Mouse (Mus musculus) adrenal gland, adult 18-20 months (tissue): ENCODE results near the gene Gtf2h4. TPM values are rescaled to one million over a fixed set of nuclear protein-coding genes. Genes with fewer than 3 reads are reported as not detected.

Experiments used
- DNase-seq, 2 experiments: peaks; one replicate each; pipeline ENCODE4 v3.0.0; 2021 to 2022; ENCODE audit warnings: low spot score in 2 of 2
- total RNA-seq, 2 experiments: library from RNA; stranded (reverse); gene quantifications; 1 replicate in 1 of 2; 2 replicates in 1 of 2; pipeline ENCODE4 v1.2.3; 2021

The Gtf2h4 gene
- total RNA-seq, 2 experiments from 2014 or later = 20.2 to 20.8 TPM

- no peak for DNase-seq
Measured at GRCm38 (mm10) chr17:35643609-35644236, 29.8 kb downstream of the Gtf2h4 start, which contains the start of gene Mucl3. Gene Mucl3 (minus strand): TSS chr17:35643695.

- DNase-seq = no peak
Measured at GRCm38 (mm10) chr17:35639352-35639751, 34.2 kb downstream of the Gtf2h4 start.

GRCm38 (mm10) chr17:35638475-35639190 lies 34.9 kb downstream of the Gtf2h4 start:
- peak in 1 of 2 experiments; percentile 24 for DNase-seq

DNA sequence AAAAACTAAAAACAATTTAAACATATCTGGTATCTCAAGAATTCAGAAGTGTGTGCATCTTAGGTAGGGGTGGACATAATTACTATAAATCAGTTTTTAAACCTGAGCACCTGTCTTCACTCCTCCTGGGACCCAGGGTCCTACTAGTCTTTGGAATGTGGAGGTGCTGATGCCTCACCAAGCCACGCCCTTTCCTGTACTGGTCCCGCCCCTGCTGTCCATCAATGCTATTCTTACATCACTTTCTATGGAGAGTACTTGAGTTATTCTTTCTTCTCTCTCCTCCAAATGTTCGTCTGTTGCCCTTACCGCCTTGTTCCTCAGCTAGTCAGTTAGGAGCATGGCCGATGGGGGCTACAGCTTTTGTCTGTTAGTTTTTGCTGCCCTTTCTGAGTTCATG lies 37.2 kb downstream of the Gtf2h4 start:
- no peak for DNase-seq

DNA sequence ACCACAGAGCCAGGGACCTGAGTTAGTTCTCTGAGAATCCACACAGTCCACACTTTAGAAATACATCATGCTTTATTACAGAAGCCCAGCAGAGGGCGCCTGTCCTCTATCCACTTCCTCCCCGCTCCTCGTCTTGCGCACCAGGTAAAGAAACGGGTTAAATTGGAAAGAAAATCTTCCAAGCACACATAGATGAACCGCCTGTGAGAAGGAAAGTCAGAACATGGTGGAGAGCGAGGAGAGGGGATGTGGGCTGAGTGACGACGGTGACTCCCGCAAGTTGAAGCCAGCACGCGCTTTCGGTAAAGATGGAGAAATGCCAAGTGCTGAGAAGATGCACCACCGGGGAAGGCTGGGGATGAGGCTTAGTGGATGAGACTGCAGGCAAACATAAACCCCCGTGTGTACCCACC lies 37.8 kb downstream of the Gtf2h4 start:
- DNase-seq = peak; percentile 57 to 59

GRCm38 (mm10) chr17:35635202-35635601 lies 38.3 kb downstream of the Gtf2h4 start:
- no peak for DNase-seq

GRCm38 (mm10) chr17:35633992-35634391 lies 39.5 kb downstream of the Gtf2h4 start:
- DNase-seq = no peak

DNA sequence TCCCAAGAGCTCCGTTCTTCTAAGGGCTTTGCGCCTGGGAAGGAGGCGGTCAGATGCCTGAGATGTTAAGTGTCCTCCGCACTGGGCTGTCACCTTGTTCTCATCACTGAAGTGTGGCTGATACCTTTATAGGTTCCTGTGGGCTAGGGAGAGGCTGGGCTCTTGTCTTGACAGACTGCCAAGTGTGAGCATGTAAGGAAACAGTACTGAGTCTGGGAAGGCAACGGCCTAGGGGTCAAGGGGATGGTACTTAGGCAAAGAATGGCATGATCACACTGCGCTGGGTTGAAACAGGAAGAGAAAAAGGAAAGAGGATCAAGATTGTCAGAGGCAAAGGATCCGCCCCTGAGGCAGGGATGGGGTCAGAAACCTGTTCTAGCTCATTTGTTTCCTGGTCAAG lies 47.0 kb downstream of the Gtf2h4 start, which contains the start of gene Gm9573:
TSS of gene Gm9573 (minus strand) at position 101 of the 400 bp plus-strand sequence.
- no peak for DNase-seq

Other genes with a start within 250 kb of the Gtf2h4 start
- gene H2-Q6, start 248.9 kb downstream of the Gtf2h4 start, total RNA-seq = 10 to 100 TPM in 1 of 2 experiments, 1 to 10 TPM in 1; 5.0 to 33.9 TPM
- gene H2-Q7, start 234.6 kb downstream of the Gtf2h4 start, total RNA-seq = 10 to 100 TPM in 1 of 2 experiments, 1 to 10 TPM in 1; 8.0 to 28.6 TPM
- gene H2-Q10, start 203.7 kb downstream of the Gtf2h4 start, total RNA-seq = 10 to 100 TPM; 11.3 to 19.5 TPM
- gene Pou5f1, start 167.7 kb downstream of the Gtf2h4 start, total RNA-seq = under 1 TPM in 1 of 2 experiments, not detected in 1; 0.23 TPM
- 1 to 10 TPM; 3.0 to 3.7 TPM for gene Tcf19, start 156.9 kb downstream of the Gtf2h4 start, total RNA-seq
- gene Cchcr1, start 156.6 kb downstream of the Gtf2h4 start, total RNA-seq = 1 to 10 TPM; 6.3 to 6.7 TPM
- gene Psors1c2, start 140.5 kb downstream of the Gtf2h4 start, total RNA-seq = not detected
- 1 to 10 TPM in 1 of 2 experiments, under 1 TPM in 1; 0.10 to 7.1 TPM for gene Cdsn, start 121.6 kb downstream of the Gtf2h4 start, total RNA-seq
- not detected for gene 2300002M23Rik, start 106.3 kb downstream of the Gtf2h4 start, total RNA-seq
- gene Sfta2, start 72.2 kb downstream of the Gtf2h4 start, total RNA-seq = not detected
- not detected for gene Gm9573, start 47.1 kb downstream of the Gtf2h4 start, total RNA-seq
- not detected for gene Mucl3, start 30.0 kb downstream of the Gtf2h4 start, total RNA-seq
- gene Vars2, start 6.1 kb downstream of the Gtf2h4 start, total RNA-seq = 10 to 100 TPM; 37.2 to 38.7 TPM
- gene Ddr1, start 30.9 kb upstream of the Gtf2h4 start, total RNA-seq = 10 to 100 TPM; 33.5 to 44.1 TPM
- 10 to 100 TPM in 1 of 2 experiments, 1 to 10 TPM in 1; 7.9 to 19.0 TPM for gene Ier3, start 147.9 kb upstream of the Gtf2h4 start, total RNA-seq
- 10 to 100 TPM; 62.9 to 71.2 TPM for gene Flot1, start 149.5 kb upstream of the Gtf2h4 start, total RNA-seq
- 100 to 1,000 TPM; 134 to 185 TPM for gene Tubb5, start 164.6 kb upstream of the Gtf2h4 start, total RNA-seq
- gene Mdc1, start 167.8 kb upstream of the Gtf2h4 start, total RNA-seq = 10 to 100 TPM; 11.5 to 16.7 TPM
- 1 to 10 TPM; 2.3 TPM for gene Nrm, start 187.6 kb upstream of the Gtf2h4 start, total RNA-seq
- 10 to 100 TPM; 35.3 to 41.0 TPM for gene Ppp1r18, start 191.9 kb upstream of the Gtf2h4 start, total RNA-seq
- gene Dhx16, start 206.1 kb upstream of the Gtf2h4 start, total RNA-seq = 10 to 100 TPM; 43.3 to 48.3 TPM
- 10 to 100 TPM; 49.5 to 53.8 TPM for gene 2310061I04Rik, start 223.7 kb upstream of the Gtf2h4 start, total RNA-seq
- 10 to 100 TPM; 43.9 to 44.5 TPM for gene Atat1, start 236.3 kb upstream of the Gtf2h4 start, total RNA-seq
- gene Mrps18b, start 242.7 kb upstream of the Gtf2h4 start, total RNA-seq = 100 to 1,000 TPM in 1 of 2 experiments, 10 to 100 TPM in 1; 93.5 to 102 TPM
- 10 to 100 TPM; 63.7 to 98.8 TPM for gene Ppp1r10, start 242.7 kb upstream of the Gtf2h4 start, total RNA-seq